Mouse (Mus musculus): ENCODE measurements around the gene Uhrf2. TPM values are rescaled to one million over a fixed set of nuclear protein-coding genes. Genes with fewer than 3 reads are reported as not detected.
"Not testable (repeated sequence)": the region's sequence is repeated elsewhere in the genome, so short reads cannot be mapped to it uniquely, and the experiment has no call there.

Uhrf2 gene
- total and polyA plus RNA-seq, 2 experiments from 2014 or later = 28.1 to 79.0 TPM

DNA sequence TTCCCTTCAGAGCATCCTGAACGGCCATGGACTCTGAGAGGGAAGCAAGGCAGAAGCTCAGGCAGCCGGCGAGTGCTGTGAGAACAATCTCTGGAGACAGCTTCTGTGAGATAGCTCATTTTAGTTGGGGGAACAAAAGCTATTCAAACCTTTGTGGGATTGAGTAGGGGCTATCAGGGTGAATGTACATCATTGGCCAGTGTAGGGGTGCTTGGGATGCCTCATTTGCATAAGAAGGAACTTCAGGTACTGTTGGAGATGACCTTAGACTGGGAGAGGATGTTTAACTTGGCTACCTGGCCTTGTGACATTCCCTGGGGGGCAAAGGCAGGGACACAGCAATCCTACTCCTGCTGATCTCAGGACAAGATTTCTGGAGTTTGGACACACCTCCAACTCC lies 23.9 kb upstream of the Uhrf2 start:
- H3K4me3 ChIP-seq (ENCODE audit: low read depth, low read length) = no peak overlapping the region
- no peak for ATAC-seq
- no peaks in the 10 kb centered on the region for H3K27me3 ChIP-seq (ENCODE audit: insufficient read depth, low read length)
- no peaks in the 10 kb centered on the region for H3K36me3 ChIP-seq (ENCODE audit: insufficient read depth)
- H3K27ac ChIP-seq (ENCODE audit: low read depth, low read length) = no peak overlapping the region
- H3K9ac ChIP-seq = no peak overlapping the region
- H3K9me3 ChIP-seq (ENCODE audit: low read length) = no peaks in the 10 kb centered on the region
- DNase-seq = no peak
- WGBS = 69% methylated on average over 3 of the region's 3 CpGs
- no peaks in the 10 kb centered on the region for H3K4me1 ChIP-seq (ENCODE audit: insufficient read depth)
- no peak overlapping the region for H3K4me2 ChIP-seq (ENCODE audit: low read depth)
- TF ChIP-seq CTCF (IDR thresholded peaks at IDR 0.05; ENCODE audit: low read depth) = no peak

DNA sequence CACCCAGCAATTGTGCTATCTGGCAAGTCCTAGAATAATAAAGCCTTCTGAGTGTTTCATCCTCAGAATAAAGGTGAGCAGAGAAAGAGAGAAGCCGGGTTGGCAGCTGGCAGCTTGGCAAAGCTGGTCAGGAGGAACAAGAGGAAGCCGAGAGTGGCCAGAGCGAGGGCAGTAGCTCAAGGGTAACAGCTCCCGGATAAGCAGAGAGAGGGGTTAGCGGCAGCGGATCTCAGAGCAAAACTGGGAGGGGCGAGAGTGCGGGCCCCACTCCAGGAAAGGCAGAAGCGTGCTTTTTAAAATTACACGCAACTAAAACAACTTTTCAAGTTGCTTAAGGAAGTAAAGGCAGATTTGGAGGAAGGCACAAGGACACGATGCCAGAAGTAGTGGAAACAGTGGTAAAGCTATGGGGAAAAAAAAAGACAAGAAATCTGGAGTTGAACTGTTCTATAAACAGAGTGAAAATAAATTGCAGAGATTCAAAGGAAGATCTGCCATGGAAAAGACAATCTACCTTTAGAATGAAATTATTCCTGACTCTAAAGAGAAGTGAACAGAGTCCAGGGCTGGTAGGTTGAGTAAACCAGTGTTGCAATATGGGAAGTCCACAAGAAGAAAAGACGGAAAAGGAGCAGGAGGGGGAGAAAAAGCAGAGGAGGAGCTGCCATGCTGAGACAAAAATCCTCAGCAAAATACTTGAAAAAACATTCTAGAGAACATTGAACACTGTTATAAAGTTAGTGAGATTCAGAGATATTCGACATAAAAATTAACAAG lies 19.6 kb upstream of the Uhrf2 start:
- no peaks in the 10 kb centered on the region for H3K36me3 ChIP-seq (ENCODE audit: insufficient read depth)
- H3K27ac ChIP-seq (ENCODE audit: low read depth, low read length) = no peak overlapping the region
- H3K27me3 ChIP-seq (ENCODE audit: insufficient read depth, low read length) = no peaks in the 10 kb centered on the region
- ATAC-seq (no peak), DNase-seq (no peak)
- TF ChIP-seq CTCF (IDR thresholded peaks at IDR 0.05; ENCODE audit: low read depth) = no peak
- H3K9me3 ChIP-seq (ENCODE audit: low read length) = no peaks in the 10 kb centered on the region
- WGBS = 75% methylated on average over 13 of the region's 13 CpGs
- H3K4me3 ChIP-seq (ENCODE audit: low read depth, low read length) = no peak overlapping the region
- no peak overlapping the region for H3K9ac ChIP-seq
- H3K4me1 ChIP-seq (ENCODE audit: insufficient read depth) = no peaks in the 10 kb centered on the region
- H3K4me2 ChIP-seq (ENCODE audit: low read depth) = no peak overlapping the region

DNA sequence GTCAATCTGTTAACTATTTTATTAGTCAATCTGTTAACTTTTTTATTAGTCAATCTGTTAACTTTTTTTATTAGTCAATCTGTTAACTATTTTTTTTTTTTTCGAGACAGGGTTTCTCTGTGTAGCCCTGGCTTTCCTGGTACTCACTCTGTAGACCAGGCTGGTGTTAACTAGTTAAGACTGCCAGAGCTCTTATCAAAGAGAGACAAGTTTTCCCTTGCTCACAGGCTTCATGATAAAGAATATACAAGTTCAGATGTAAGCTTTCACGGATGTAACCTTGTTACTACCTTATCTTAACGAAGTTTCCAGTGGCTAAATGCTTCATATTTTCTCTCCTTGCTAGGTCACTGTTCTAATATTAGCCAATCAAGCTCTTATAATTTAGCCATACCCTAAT lies 16.0 kb upstream of the Uhrf2 start:
- Histone ChIP-seq H3K4me3 (ENCODE audit: low read depth, low read length) (no peak overlapping the region), H3K9me3 (ENCODE audit: low read length) (no peaks in the 10 kb centered on the region), H3K4me1 (ENCODE audit: insufficient read depth) (no peaks in the 10 kb centered on the region), H3K9ac (no peak overlapping the region), H3K27ac (ENCODE audit: low read depth, low read length) (no peak overlapping the region), H3K4me2 (ENCODE audit: low read depth) (no peak overlapping the region), H3K27me3 (ENCODE audit: insufficient read depth, low read length) (no peaks in the 10 kb centered on the region), H3K36me3 (ENCODE audit: insufficient read depth) (no peaks in the 10 kb centered on the region)
- TF ChIP-seq CTCF (IDR thresholded peaks at IDR 0.05; ENCODE audit: low read depth) = no peak
- DNase-seq (no peak), ATAC-seq (no peak)
- WGBS = 87% methylated on average over 3 of the region's 3 CpGs

DNA sequence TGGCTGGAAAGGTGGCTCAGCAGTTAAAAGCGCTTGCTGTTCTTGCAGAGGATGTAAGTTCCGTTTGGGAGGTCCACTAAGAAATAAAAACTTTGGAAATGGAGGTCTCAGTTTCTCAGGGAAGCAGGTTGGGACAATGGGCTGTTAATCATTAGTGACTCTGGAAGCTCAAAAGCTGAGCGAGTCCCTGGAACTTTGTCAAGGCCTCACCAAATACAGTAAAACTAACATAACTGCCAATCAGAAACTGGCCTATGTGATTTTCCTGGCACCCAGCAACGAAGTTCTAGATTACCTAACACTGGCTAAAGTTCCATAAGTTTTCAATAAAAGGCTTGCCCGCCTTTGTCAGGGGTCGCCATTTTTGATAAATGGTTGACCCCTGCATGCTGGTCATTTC lies 14.2 kb upstream of the Uhrf2 start:
- no peaks in the 10 kb centered on the region for H3K27me3 ChIP-seq (ENCODE audit: insufficient read depth, low read length)
- H3K4me3 ChIP-seq (ENCODE audit: low read depth, low read length) = no peak overlapping the region
- no peak overlapping the region for H3K27ac ChIP-seq (ENCODE audit: low read depth, low read length)
- DNase-seq (no peak), ATAC-seq (no peak)
- no peaks in the 10 kb centered on the region for H3K36me3 ChIP-seq (ENCODE audit: insufficient read depth)
- no peak for TF ChIP-seq CTCF (IDR thresholded peaks at IDR 0.05; ENCODE audit: low read depth)
- H3K4me2 ChIP-seq (ENCODE audit: low read depth) = no peak overlapping the region
- no peaks in the 10 kb centered on the region for H3K4me1 ChIP-seq (ENCODE audit: insufficient read depth)
- H3K9me3 ChIP-seq (ENCODE audit: low read length) = no peaks in the 10 kb centered on the region
- 74% methylated on average over 6 of the region's 6 CpGs for WGBS
- no peak overlapping the region for H3K9ac ChIP-seq

DNA sequence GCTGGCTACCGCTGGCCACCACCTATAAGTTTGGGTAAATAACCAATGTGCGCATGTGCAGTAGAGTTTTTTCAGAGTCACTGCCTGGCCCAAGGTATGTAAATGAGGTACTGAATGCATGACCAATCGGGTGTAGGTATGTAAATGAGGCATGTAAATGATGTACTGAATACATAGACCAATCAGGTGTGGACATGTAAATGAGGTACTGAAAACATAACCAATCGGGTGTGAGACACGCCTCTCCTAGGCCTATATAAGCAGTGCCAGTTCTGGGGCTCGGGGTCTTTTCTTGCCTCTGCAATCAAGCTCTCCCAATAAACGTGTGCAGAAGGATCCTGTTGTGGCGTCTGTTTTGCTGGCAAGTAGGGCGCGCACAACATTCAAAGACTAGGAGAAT lies 6.9 kb upstream of the Uhrf2 start:
- not testable (repeated sequence) for ATAC-seq

DNA sequence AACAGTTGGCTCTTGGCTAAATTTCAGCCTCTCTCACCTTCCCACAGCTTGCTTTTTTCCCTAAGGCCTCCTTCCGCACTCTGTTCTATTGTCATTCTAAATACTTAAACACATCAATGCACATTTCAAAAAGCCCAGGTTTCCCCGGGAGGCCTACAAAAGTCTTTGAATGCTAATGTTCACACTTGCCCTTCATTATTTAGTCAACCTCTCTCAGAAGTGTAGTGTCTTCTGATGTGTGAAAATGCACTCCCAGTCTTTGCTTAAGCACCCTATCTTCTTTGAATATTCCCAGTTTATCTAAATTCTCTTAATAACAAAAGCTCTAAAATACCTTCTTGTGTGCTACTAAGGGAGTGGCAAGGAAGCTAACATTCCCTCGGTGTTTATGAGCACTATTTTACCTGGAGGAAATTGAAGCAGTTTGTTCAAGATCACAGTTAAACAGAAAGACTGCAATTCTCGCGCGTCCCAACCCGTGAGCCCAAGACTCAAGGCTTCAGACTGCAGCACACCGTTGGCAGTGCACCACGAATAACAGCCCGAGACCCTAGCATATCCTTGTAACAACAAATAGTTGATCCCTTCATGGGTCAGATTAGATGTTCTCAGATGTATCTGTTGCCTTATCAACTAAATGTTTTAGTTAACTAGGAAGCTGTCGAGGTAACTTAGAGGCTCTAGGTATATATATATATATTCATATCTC lies 1.2 kb upstream of the Uhrf2 start:
- DNase-seq = no peak
- Histone ChIP-seq H3K4me3 (ENCODE audit: low read depth, low read length) (peak overlapping the region; percentile 98), H3K4me2 (ENCODE audit: low read depth) (peak overlapping the region; percentile 81), H3K9me3 (ENCODE audit: low read length) (no peaks in the 10 kb centered on the region), H3K9ac (no peak overlapping the region), H3K27me3 (ENCODE audit: insufficient read depth, low read length) (no peaks in the 10 kb centered on the region), H3K4me1 (ENCODE audit: insufficient read depth) (peaks cover 27% of the 10 kb centered on the region), H3K27ac (ENCODE audit: low read depth, low read length) (peak overlapping the region; percentile 98), H3K36me3 (ENCODE audit: insufficient read depth) (no peaks in the 10 kb centered on the region)
- 27% methylated on average over 11 of the region's 11 CpGs for WGBS
- TF ChIP-seq CTCF (IDR thresholded peaks at IDR 0.05; ENCODE audit: low read depth) = no peak
- ATAC-seq = no peak

More for the DNA sequence above, 6.9 kb upstream of the Uhrf2 start:
- not testable (repeated sequence) for H3K4me3 ChIP-seq (ENCODE audit: low read depth, low read length); H3K27ac ChIP-seq (ENCODE audit: low read depth, low read length); H3K9me3 ChIP-seq (ENCODE audit: low read length); H3K4me2 ChIP-seq (ENCODE audit: low read depth); DNase-seq; H3K4me1 ChIP-seq (ENCODE audit: insufficient read depth); H3K9ac ChIP-seq; H3K27me3 ChIP-seq (ENCODE audit: insufficient read depth, low read length); H3K36me3 ChIP-seq (ENCODE audit: insufficient read depth)
- WGBS = 98% methylated on average over 10 of the region's 10 CpGs
